Mouse (Mus musculus) neural tube, embryonic 11.5 days (tissue): ENCODE results near the gene Slamf7. TPM values are rescaled to one million over a fixed set of nuclear protein-coding genes. Genes with fewer than 3 reads are reported as not detected.

Source experiments
- ATAC-seq: fragments of 200-750 bp; cut with Nextera tagmentation; 2 replicates; pipeline ENCODE4 v1.8.0; 2017; ENCODE audit warnings: moderate number of reproducible peaks, mild to moderate bottlenecking, moderate TSS enrichment, moderate library complexity; ENCODE audit not compliant: insufficient read depth, low FRiP score, low TSS enrichment
- DNase-seq: peaks from one replicate; pipeline ENCODE4 v3.0.0-alpha.2; 2015; ENCODE audit warnings: low spot score
- H3K27ac ChIP-seq: fragments of 300-500 bp; sonication (generic); 2 replicates; pipeline ENCODE4 v1.5.1; 2014; ENCODE audit warnings: low read depth, mild to moderate bottlenecking, low read length
- H3K27me3 ChIP-seq: fragments of 300-500 bp; sonication (generic); 2 replicates; pipeline ENCODE4 v1.6.1; 2014; ENCODE audit warnings: mild to moderate bottlenecking, low read length, mixed read lengths; ENCODE audit not compliant: control insufficient read depth, insufficient read depth
- H3K36me3 ChIP-seq: fragments of 300-500 bp; sonication (generic); 2 replicates; pipeline ENCODE4 v1.6.1; 2014; ENCODE audit warnings: mild to moderate bottlenecking, low read length, moderate library complexity, mixed read lengths; ENCODE audit not compliant: control insufficient read depth, insufficient read depth
- H3K4me1 ChIP-seq: fragments of 300-500 bp; sonication (generic); 2 replicates; pipeline ENCODE4 v1.6.1; 2014; ENCODE audit warnings: low read length, mixed read lengths; ENCODE audit not compliant: control insufficient read depth, insufficient read depth
- H3K4me2 ChIP-seq: fragments of 300-500 bp; sonication (generic); 2 replicates; pipeline ENCODE4 v1.6.1; 2014; ENCODE audit warnings: low read depth, mild to moderate bottlenecking, moderate library complexity
- H3K4me3 ChIP-seq: fragments of 300-500 bp; sonication (generic); 2 replicates; pipeline ENCODE4 v1.5.1; 2014; ENCODE audit warnings: low read depth, low read length
- H3K9ac ChIP-seq: fragments of 300-500 bp; sonication (generic); 2 replicates; pipeline ENCODE4 v1.6.1; 2014; ENCODE audit warnings: mild to moderate bottlenecking, low read length
- H3K9me3 ChIP-seq: fragments of 300-500 bp; sonication (generic); 2 replicates; pipeline ENCODE4 v1.6.1; 2016; ENCODE audit warnings: low read length; ENCODE audit not compliant: control insufficient read depth
- WGBS: fragments of 180-500 bp; shearing (Covaris S2); extraction: QIAGEN DNeasy Blood & Tissue Kit; methylation state at CpG from one replicate; pipeline ENCODE4 v1.1.7; 2014; 5-methylcytosine and 5-hydroxymethylcytosine counted together
- polyA plus RNA-seq: library from polyadenylated mRNA; unstranded; fragments of >200 nt; fragmentation: Nextera tagmentation; extraction: Ambion mirVana; gene quantifications from 2 replicates; pipeline ENCODE4 v1.2.1, GENCODE M21; 2014

The Slamf7 gene
- polyA plus RNA-seq, 1 experiment from 2014 or later: not detected

DNA sequence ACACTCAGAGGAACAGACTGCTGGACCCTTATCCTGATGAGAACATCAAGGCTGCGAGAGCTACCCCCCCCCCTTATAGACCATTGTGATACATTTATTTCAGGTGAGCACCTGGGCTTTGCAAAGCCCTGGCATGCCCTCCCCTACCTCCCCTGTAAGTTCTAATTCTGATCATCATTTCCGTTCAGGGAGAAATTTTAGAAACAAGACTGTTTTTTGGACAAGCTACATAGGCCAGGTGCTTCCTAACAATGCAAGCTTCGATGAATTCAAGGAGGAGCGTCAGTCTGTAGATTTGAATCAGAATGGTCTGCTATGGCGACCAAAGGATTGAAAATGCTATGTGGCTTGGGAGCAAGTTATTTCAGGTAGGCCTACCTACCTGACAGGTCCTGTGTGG lies 5.1 kb downstream of the Slamf7 start:
- Histone ChIP-seq H3K4me2 (no peak overlapping the region), H3K36me3 (no peaks in the 10 kb centered on the region), H3K9me3 (no peaks in the 10 kb centered on the region), H3K4me1 (no peaks in the 10 kb centered on the region), H3K4me3 (no peak overlapping the region), H3K9ac (no peak overlapping the region), H3K27me3 (no peaks in the 10 kb centered on the region), H3K27ac (no peak overlapping the region)
- WGBS: 89% methylated on average over 5 of the region's 5 CpGs
- DNase-seq (no peak), ATAC-seq (no peak)

DNA sequence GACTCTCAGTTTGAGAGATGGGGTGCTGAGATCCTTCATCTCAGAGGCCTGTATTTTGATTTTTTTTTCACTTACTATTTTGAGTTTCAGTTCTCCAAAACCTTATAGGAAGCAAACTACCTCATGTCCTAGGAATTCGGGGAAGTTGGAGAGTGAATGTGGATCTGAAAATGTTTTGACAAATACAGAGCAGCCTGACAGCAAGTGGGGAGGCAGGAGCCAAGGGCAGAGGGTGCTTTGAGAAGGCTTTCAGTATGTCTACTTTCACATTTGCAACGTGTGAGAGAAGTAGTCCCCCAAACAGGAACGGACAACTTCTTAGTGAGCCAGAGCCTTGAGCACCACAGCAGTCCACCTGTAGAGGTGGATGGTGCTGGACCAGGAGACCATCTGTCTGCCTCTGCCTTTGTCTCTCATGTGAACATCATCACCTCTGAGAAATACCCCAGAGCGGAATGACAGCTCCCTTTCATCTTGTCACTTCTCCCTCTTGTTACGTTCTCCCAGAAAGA lies 6.3 kb downstream of the Slamf7 start:
- H3K9ac ChIP-seq: no peak overlapping the region
- no peaks in the 10 kb centered on the region for H3K9me3 ChIP-seq
- H3K4me1 ChIP-seq: no peaks in the 10 kb centered on the region
- WGBS: 73% methylated on average over 5 of the region's 5 CpGs
- no peak overlapping the region for H3K4me3 ChIP-seq
- no peak overlapping the region for H3K27ac ChIP-seq
- no peaks in the 10 kb centered on the region for H3K36me3 ChIP-seq
- H3K4me2 ChIP-seq: no peak overlapping the region
- no peak for ATAC-seq
- H3K27me3 ChIP-seq: no peaks in the 10 kb centered on the region
- no peak for DNase-seq

DNA sequence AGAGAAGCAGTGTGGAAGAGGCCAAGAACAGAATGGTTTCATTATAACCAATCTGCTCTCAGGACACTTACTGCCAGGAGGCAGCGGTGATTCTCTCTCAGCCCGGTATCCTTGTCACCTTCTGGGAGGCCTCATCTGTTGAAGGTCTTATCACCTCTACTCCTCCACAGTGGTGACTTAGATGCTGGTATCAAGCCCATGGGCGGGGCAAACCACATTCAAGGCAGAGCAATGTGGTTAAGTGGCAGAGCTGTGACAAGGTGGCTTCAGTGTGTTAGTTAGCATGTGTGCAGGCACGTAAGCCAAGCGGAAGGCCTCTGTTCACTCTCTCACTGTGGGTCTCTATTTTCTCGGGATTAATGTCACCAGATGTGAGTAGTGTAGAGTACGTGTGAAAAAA lies 9.2 kb downstream of the Slamf7 start:
- 83% methylated on average over 7 of the region's 7 CpGs for WGBS
- Histone ChIP-seq H3K9me3 (no peaks in the 10 kb centered on the region), H3K4me1 (no peaks in the 10 kb centered on the region), H3K27me3 (no peaks in the 10 kb centered on the region), H3K36me3 (no peaks in the 10 kb centered on the region), H3K4me3 (no peak overlapping the region), H3K4me2 (no peak overlapping the region), H3K27ac (no peak overlapping the region), H3K9ac (no peak overlapping the region)
- ATAC-seq: no peak
- DNase-seq: no peak

DNA sequence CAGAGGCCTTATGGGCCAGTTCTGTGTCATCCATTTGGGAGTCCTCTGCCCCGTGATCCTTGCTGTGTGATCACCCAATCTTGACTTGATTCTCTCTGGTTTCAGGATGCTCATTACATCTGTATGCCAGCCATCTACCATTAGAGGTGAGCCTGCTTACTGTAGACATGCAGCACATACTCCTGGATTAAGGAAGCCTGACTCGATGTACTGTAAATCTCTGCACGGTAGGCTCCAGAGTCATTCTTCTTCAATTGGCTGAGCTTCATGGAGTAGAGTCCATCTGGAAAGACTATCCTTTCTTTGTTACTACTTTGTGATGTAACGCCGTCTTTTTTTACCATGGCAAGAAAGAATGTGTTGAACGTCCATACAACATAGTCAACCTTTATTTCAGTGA lies 12.0 kb downstream of the Slamf7 start:
- no peak overlapping the region for H3K9ac ChIP-seq
- H3K4me1 ChIP-seq: no peaks in the 10 kb centered on the region
- H3K36me3 ChIP-seq: no peaks in the 10 kb centered on the region
- H3K9me3 ChIP-seq: no peaks in the 10 kb centered on the region
- no peaks in the 10 kb centered on the region for H3K27me3 ChIP-seq
- DNase-seq (no peak), ATAC-seq (no peak)
- H3K4me2 ChIP-seq: no peak overlapping the region
- 90% methylated on average over 6 of the region's 6 CpGs for WGBS
- H3K27ac ChIP-seq: no peak overlapping the region
- no peak overlapping the region for H3K4me3 ChIP-seq

DNA sequence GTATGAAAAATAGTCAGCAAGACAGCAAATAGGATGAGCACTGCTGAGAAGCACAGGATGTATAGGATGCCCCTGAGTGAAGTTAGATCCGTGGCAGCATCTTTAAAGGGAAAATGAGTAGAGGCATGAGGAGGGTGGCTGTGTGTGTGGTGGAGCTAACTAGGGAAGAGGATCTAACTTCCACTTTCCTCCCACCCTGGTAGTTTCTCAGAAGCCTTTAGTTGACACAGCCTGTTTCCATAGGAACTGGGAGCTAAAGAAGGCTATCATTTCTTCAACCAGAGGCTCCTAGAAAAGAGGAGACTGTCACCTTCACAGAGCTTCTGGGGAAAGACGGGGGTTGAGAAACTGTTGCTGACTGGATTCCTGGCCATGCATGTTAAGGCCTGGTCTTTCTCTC lies 14.1 kb downstream of the Slamf7 start:
- H3K4me1 ChIP-seq: no peaks in the 10 kb centered on the region
- no peak for DNase-seq
- no peak overlapping the region for H3K4me2 ChIP-seq
- no peak for ATAC-seq
- no peaks in the 10 kb centered on the region for H3K9me3 ChIP-seq
- 78% methylated on average over 2 of the region's 2 CpGs for WGBS
- H3K36me3 ChIP-seq: no peaks in the 10 kb centered on the region
- no peak overlapping the region for H3K27ac ChIP-seq
- no peak overlapping the region for H3K9ac ChIP-seq
- H3K27me3 ChIP-seq: no peaks in the 10 kb centered on the region
- no peak overlapping the region for H3K4me3 ChIP-seq

DNA sequence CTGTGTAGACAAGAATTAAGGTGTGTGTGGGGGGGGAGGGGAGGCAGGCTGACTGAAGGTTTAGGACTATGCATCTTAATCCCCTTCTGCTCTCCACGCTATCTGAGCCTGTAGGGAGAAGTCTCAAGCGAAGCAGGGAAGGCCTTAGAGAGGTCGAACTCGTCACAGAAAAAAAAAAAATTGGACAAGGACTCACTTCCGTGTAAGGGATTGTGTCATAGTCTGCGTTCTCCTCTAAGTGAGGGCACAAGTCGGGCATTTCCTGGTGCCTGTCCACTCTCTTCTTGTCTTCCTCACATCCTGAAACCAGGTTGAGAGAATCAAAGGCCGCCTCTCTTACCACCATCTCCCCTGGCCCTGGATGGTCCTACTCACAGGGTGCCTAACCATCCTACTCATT lies 15.7 kb downstream of the Slamf7 start:
- ATAC-seq (no peak), DNase-seq (no peak)
- Histone ChIP-seq H3K4me1 (no peaks in the 10 kb centered on the region), H3K9me3 (no peaks in the 10 kb centered on the region), H3K27me3 (no peaks in the 10 kb centered on the region), H3K27ac (no peak overlapping the region), H3K9ac (no peak overlapping the region), H3K4me3 (no peak overlapping the region), H3K4me2 (no peak overlapping the region), H3K36me3 (no peaks in the 10 kb centered on the region)
- 89% methylated on average over 8 of the region's 8 CpGs for WGBS

DNA sequence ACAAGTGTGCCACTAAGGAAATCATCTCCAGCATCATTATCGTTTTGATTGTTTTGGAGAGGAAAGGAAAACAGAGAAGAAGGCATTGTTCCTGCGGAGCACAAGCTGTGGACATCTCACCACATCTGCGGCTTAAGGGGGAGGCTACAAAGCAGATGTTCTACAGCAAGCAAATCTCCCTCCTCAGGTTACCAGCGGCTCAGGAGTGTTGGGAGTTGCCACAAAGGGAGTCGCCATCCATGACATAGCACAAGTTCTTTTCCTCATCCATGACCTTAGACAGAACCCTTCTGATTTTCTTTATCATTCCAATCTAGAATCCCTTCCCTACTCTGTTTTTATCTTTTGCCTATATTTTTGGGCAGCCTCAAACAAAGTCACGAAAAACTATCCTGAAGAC lies 17.1 kb downstream of the Slamf7 start:
- H3K4me2 ChIP-seq: no peak overlapping the region
- H3K9me3 ChIP-seq: no peaks in the 10 kb centered on the region
- 64% methylated on average over 6 of the region's 6 CpGs for WGBS
- H3K36me3 ChIP-seq: no peaks in the 10 kb centered on the region
- ATAC-seq (no peak), DNase-seq (no peak)
- no peaks in the 10 kb centered on the region for H3K27me3 ChIP-seq
- H3K27ac ChIP-seq: no peak overlapping the region
- no peak overlapping the region for H3K4me3 ChIP-seq
- no peak overlapping the region for H3K9ac ChIP-seq
- H3K4me1 ChIP-seq: no peaks in the 10 kb centered on the region

- ATAC-seq (no peak), DNase-seq (no peak)
- Histone ChIP-seq H3K9me3 (no peaks in the 10 kb centered on the region), H3K27ac (no peak overlapping the region), H3K4me3 (no peak overlapping the region), H3K36me3 (no peaks in the 10 kb centered on the region), H3K4me2 (no peak overlapping the region), H3K9ac (no peak overlapping the region), H3K4me1 (no peaks in the 10 kb centered on the region), H3K27me3 (no peaks in the 10 kb centered on the region)
- 83% methylated on average over 2 of the region's 2 CpGs for WGBS
These were observed 21.4 kb downstream of the Slamf7 start for GRCm38 (mm10) chr1:171631447-171631846.

GRCm38 (mm10) chr1:171630912-171631311 lies 21.9 kb downstream of the Slamf7 start:
- no peak overlapping the region for H3K4me3 ChIP-seq
- H3K9me3 ChIP-seq: no peaks in the 10 kb centered on the region
- H3K27me3 ChIP-seq: no peaks in the 10 kb centered on the region
- no peaks in the 10 kb centered on the region for H3K4me1 ChIP-seq
- H3K36me3 ChIP-seq: no peaks in the 10 kb centered on the region
- H3K9ac ChIP-seq: no peak overlapping the region
- ATAC-seq (no peak), DNase-seq (no peak)
- no peak overlapping the region for H3K27ac ChIP-seq
- 99% methylated on average over 4 of the region's 4 CpGs for WGBS
- H3K4me2 ChIP-seq: no peak overlapping the region
